Mouse (Mus musculus) neural tube, embryonic 13.5 days (tissue): Measurements from ENCODE around the gene Lilra5. TPM values are rescaled to one million over a fixed set of nuclear protein-coding genes. Genes with fewer than 3 reads are reported as not detected.
"Not testable (repeated sequence)": the region's sequence is repeated elsewhere in the genome, so short reads cannot be mapped to it uniquely, and the experiment has no call there.

ENCODE experiments used
- ATAC-seq: fragments of 200-750 bp; cut with Nextera tagmentation; 2 replicates; pipeline ENCODE4 v1.8.0; 2017; ENCODE audit warnings: low read depth, mild to moderate bottlenecking, moderate TSS enrichment, moderate library complexity
- H3K27ac ChIP-seq: fragments of 300-500 bp; sonication (generic); replicated peaks from 2 replicates; pipeline ENCODE4 v1.5.1; 2015; ENCODE audit warnings: moderate library complexity, mild to moderate bottlenecking, inconsistent platforms
- H3K27me3 ChIP-seq: fragments of 300-500 bp; sonication (generic); 2 replicates; pipeline ENCODE4 v1.6.1; 2015; ENCODE audit warnings: mild to moderate bottlenecking, inconsistent platforms
- H3K36me3 ChIP-seq: fragments of 300-500 bp; sonication (generic); 2 replicates; pipeline ENCODE4 v1.6.1; 2015; ENCODE audit warnings: mild to moderate bottlenecking, inconsistent platforms
- H3K4me1 ChIP-seq: fragments of 300-500 bp; sonication (generic); replicated peaks from 2 replicates; pipeline ENCODE4 v1.6.1; 2015; ENCODE audit warnings: inconsistent platforms
- H3K4me2 ChIP-seq: fragments of 300-500 bp; sonication (generic); 2 replicates; pipeline ENCODE4 v1.6.1; 2015; ENCODE audit warnings: inconsistent platforms, mild to moderate bottlenecking, moderate library complexity
- H3K4me3 ChIP-seq: fragments of 300-500 bp; sonication (generic); 2 replicates; pipeline ENCODE4 v1.5.1; 2015; ENCODE audit warnings: mild to moderate bottlenecking, inconsistent platforms
- H3K9ac ChIP-seq: fragments of 300-500 bp; sonication (generic); 2 replicates; pipeline ENCODE4 v1.6.1; 2015; ENCODE audit warnings: moderate library complexity, mild to moderate bottlenecking, inconsistent platforms
- H3K9me3 ChIP-seq: fragments of 300-500 bp; sonication (generic); 2 replicates; pipeline ENCODE4 v1.6.1; 2016; ENCODE audit warnings: inconsistent platforms
- WGBS: fragments of 180-500 bp; shearing (Covaris S2); methylation state at CpG from one replicate; pipeline ENCODE4 v1.1.7; 2015; 5-methylcytosine and 5-hydroxymethylcytosine counted together
- polyA plus RNA-seq: library from polyadenylated mRNA; unstranded; fragments of >200 nt; fragmentation: Nextera tagmentation; extraction: Ambion mirVana; gene quantifications from 2 replicates; pipeline ENCODE4 v1.2.1, GENCODE M21; 2015

Gene Lilra5
- polyA plus RNA-seq, 1 experiment from 2014 or later, result not detected

- not testable (repeated sequence) for H3K9me3 ChIP-seq, H3K27ac ChIP-seq, ATAC-seq, H3K36me3 ChIP-seq, H3K27me3 ChIP-seq, H3K9ac ChIP-seq, H3K4me1 ChIP-seq, H3K4me3 ChIP-seq, H3K4me2 ChIP-seq
- WGBS, result 90% methylated on average over 10 of the region's 10 CpGs
These were observed 37.9 kb downstream of the Lilra5 start for GRCm38 (mm10) chr7:4275500-4275899.

- H3K36me3 ChIP-seq, result no peaks in the 10 kb centered on the region
- no peak overlapping the region for H3K4me3 ChIP-seq
- no peak overlapping the region for H3K4me2 ChIP-seq
- H3K27me3 ChIP-seq, result no peaks in the 10 kb centered on the region
- H3K9me3 ChIP-seq, result no peaks in the 10 kb centered on the region
- no peak overlapping the region for H3K9ac ChIP-seq
- 76% methylated on average over 5 of the region's 5 CpGs for WGBS
- ATAC-seq, result no peak
- no peak overlapping the region for H3K27ac ChIP-seq
- no peaks in the 10 kb centered on the region for H3K4me1 ChIP-seq
These were observed 55.1 kb downstream of the Lilra5 start for GRCm38 (mm10) chr7:4292638-4293037.

Other genes starting within 250 kb of the Lilra5 start
- gene Lair1, start 174.6 kb upstream of the Lilra5 start, polyA plus RNA-seq, result 2.5 and 2.9 TPM in 2 replicates
- 137 and 141 TPM in 2 replicates for gene Ttyh1, start 118.3 kb upstream of the Lilra5 start, polyA plus RNA-seq
- gene Leng8, start 100.7 kb upstream of the Lilra5 start, polyA plus RNA-seq, result 78.0 and 79.6 TPM in 2 replicates
- 4.6 TPM in 2 replicates for gene Leng9, start 87.4 kb upstream of the Lilra5 start, polyA plus RNA-seq
- gene Cdc42ep5, start 72.9 kb upstream of the Lilra5 start, polyA plus RNA-seq, result 8.6 and 8.9 TPM in 2 replicates
- not detected in 2 replicates for gene Ncr1, start 100.0 kb downstream of the Lilra5 start, polyA plus RNA-seq
- gene Gp6, start 160.0 kb downstream of the Lilra5 start, polyA plus RNA-seq, result 0.07 TPM in 2 replicates
- 35.9 and 38.6 TPM in 2 replicates for gene Rdh13, start 207.9 kb downstream of the Lilra5 start, polyA plus RNA-seq
- gene Eps8l1, start 222.9 kb downstream of the Lilra5 start, polyA plus RNA-seq, result 12.1 and 12.9 TPM in 2 replicates